Mouse (Mus musculus): ENCODE measurements around the gene Rpl11. TPM values are rescaled to one million over a fixed set of nuclear protein-coding genes. Genes with fewer than 3 reads are reported as not detected.

The Rpl11 gene
- polyA plus RNA-seq, 1 experiment from 2014 or later: 575 TPM

DNA sequence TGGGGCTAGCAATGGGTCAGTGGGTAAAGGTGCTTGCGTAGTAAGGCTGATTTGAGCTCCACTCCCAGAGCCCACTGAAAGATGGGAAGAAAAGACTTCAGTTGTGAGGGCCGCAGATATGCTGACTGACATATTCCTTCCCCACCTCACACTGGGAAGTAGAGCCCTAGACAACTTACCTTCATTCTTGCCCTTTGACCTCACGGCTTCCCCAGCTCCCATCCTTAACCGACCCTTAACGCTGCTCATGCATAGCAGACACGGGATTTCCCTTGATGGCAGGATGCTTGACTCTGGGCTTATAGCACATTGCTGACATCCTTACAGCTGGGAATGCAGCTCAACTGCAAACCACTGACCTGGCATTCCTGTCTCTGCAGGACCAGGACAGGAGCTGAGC lies 6.3 kb downstream of the Rpl11 start:
- 70% methylated on average over 6 of the region's 6 CpGs for WGBS
- Histone ChIP-seq H3K27me3 (replicated peaks; ENCODE audit: control insufficient read depth, insufficient read depth, low read length) (no peaks in the 10 kb centered on the region), H3K36me3 (ENCODE audit: control insufficient read depth, insufficient read depth, low read length) (peaks cover 55% of the 10 kb centered on the region), H3K4me1 (replicated peaks; ENCODE audit: control insufficient read depth, insufficient read depth, low read length) (peaks cover 13% of the 10 kb centered on the region), H3K4me3 (ENCODE audit: low read depth, low read length) (no peak overlapping the region), H3K9me3 (ENCODE audit: control insufficient read depth, low read length) (no peaks in the 10 kb centered on the region), H3K27ac (ENCODE audit: low read depth) (no peak overlapping the region), H3K9ac (ENCODE audit: low read length) (no peak overlapping the region), H3K4me2 (ENCODE audit: low read length) (no peak overlapping the region)
- DNase-seq (ENCODE audit: low spot score) (no peak), ATAC-seq (replicated peaks; ENCODE audit: low FRiP score, low TSS enrichment, low read depth) (0 out of 2 replicates have a peak, but pooled peaks have one; percentile 7)

DNA sequence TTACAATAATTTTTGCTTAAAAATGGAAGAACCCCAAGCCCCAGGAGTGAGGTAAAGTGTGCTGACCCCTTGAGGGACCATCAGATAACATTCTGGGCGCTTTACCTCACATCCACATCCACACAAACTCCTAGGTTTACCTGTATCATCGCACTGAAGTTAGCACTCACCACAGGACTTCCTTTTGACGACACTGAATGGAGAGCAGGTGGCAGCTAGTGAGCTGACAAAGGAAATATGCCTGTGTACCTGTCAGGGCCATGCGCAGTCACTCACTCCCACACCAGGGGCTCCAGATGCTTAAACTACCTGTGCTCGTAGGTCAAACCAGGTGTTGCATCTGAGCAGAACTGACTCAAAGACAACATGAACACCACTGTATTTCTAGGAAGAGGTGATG lies 8.1 kb downstream of the Rpl11 start:
- ATAC-seq (replicated peaks; ENCODE audit: low FRiP score, low TSS enrichment, low read depth) (no peak), DNase-seq (ENCODE audit: low spot score) (no peak)
- Histone ChIP-seq H3K4me3 (ENCODE audit: low read depth, low read length) (no peak overlapping the region), H3K27me3 (replicated peaks; ENCODE audit: control insufficient read depth, insufficient read depth, low read length) (no peaks in the 10 kb centered on the region), H3K9me3 (ENCODE audit: control insufficient read depth, low read length) (no peaks in the 10 kb centered on the region), H3K4me2 (ENCODE audit: low read length) (no peak overlapping the region), H3K27ac (ENCODE audit: low read depth) (no peak overlapping the region), H3K9ac (ENCODE audit: low read length) (no peak overlapping the region), H3K4me1 (replicated peaks; ENCODE audit: control insufficient read depth, insufficient read depth, low read length) (no peaks in the 10 kb centered on the region), H3K36me3 (ENCODE audit: control insufficient read depth, insufficient read depth, low read length) (peaks cover 37% of the 10 kb centered on the region)
- 86% methylated on average over 5 of the region's 5 CpGs for WGBS

DNA sequence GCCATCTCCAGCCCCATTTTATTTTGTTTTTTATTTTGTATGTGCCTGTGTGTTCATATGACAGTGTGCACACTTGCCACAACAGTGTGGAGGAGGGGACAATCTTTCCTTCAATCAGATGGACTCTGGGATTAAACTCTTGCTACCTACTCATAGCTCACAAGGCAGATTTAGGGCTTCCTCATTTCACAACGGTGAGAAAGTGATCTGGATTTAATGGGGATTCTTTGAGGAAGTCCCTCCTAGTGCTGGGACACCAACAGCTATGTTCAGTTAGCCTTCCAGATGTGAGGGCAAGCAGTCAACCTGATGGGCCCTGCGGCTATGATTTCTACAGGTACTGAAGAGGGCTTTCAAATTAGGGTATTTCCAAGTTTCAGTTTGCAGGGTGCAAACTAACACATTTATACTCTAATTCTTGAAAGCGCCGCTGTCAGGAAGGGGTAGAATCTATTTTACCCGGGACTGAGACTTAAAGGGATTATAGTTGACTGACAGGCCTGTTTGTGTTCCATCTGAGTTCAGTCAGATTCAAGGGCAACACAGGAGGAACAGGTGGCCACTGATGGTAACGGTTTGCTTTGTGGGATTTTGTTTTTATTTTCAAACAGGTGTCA lies 9.3 kb downstream of the Rpl11 start:
- Histone ChIP-seq H3K4me2 (ENCODE audit: low read length) (no peak overlapping the region), H3K27me3 (replicated peaks; ENCODE audit: control insufficient read depth, insufficient read depth, low read length) (no peaks in the 10 kb centered on the region), H3K9me3 (ENCODE audit: control insufficient read depth, low read length) (no peaks in the 10 kb centered on the region), H3K4me1 (replicated peaks; ENCODE audit: control insufficient read depth, insufficient read depth, low read length) (no peaks in the 10 kb centered on the region), H3K9ac (ENCODE audit: low read length) (no peak overlapping the region), H3K27ac (ENCODE audit: low read depth) (no peak overlapping the region), H3K4me3 (ENCODE audit: low read depth, low read length) (no peak overlapping the region), H3K36me3 (ENCODE audit: control insufficient read depth, insufficient read depth, low read length) (peaks cover 25% of the 10 kb centered on the region)
- DNase-seq (ENCODE audit: low spot score) (no peak), ATAC-seq (replicated peaks; ENCODE audit: low FRiP score, low TSS enrichment, low read depth) (no peak)
- 84% methylated on average over 6 of the region's 6 CpGs for WGBS

- no peak overlapping the region for H3K4me2 ChIP-seq (ENCODE audit: low read length)
- no peak overlapping the region for H3K9ac ChIP-seq (ENCODE audit: low read length)
- no peaks in the 10 kb centered on the region for H3K27me3 ChIP-seq (replicated peaks; ENCODE audit: control insufficient read depth, insufficient read depth, low read length)
- H3K4me1 ChIP-seq (replicated peaks; ENCODE audit: control insufficient read depth, insufficient read depth, low read length): no peaks in the 10 kb centered on the region
- no peak overlapping the region for H3K27ac ChIP-seq (ENCODE audit: low read depth)
- H3K4me3 ChIP-seq (ENCODE audit: low read depth, low read length): no peak overlapping the region
- H3K36me3 ChIP-seq (ENCODE audit: control insufficient read depth, insufficient read depth, low read length): no peaks in the 10 kb centered on the region
- ATAC-seq (replicated peaks; ENCODE audit: low FRiP score, low TSS enrichment, low read depth): no peak
- no peaks in the 10 kb centered on the region for H3K9me3 ChIP-seq (ENCODE audit: control insufficient read depth, low read length)
- DNase-seq (ENCODE audit: low spot score): no peak
- 76% methylated on average over 4 of the region's 4 CpGs for WGBS
Observed at GRCm38 (mm10) chr4:136035078-136035477, 18.1 kb downstream of the Rpl11 start.

GRCm38 (mm10) chr4:136033231-136033630 lies 20.0 kb downstream of the Rpl11 start:
- Histone ChIP-seq H3K4me2 (ENCODE audit: low read length) (no peak overlapping the region), H3K9ac (ENCODE audit: low read length) (no peak overlapping the region), H3K9me3 (ENCODE audit: control insufficient read depth, low read length) (no peaks in the 10 kb centered on the region), H3K36me3 (ENCODE audit: control insufficient read depth, insufficient read depth, low read length) (no peaks in the 10 kb centered on the region), H3K27ac (ENCODE audit: low read depth) (no peak overlapping the region), H3K4me3 (ENCODE audit: low read depth, low read length) (no peak overlapping the region), H3K4me1 (replicated peaks; ENCODE audit: control insufficient read depth, insufficient read depth, low read length) (no peaks in the 10 kb centered on the region), H3K27me3 (replicated peaks; ENCODE audit: control insufficient read depth, insufficient read depth, low read length) (no peaks in the 10 kb centered on the region)
- WGBS: 75% methylated on average over 1 of the region's 1 CpGs
- DNase-seq (ENCODE audit: low spot score): no peak
- no peak for ATAC-seq (replicated peaks; ENCODE audit: low FRiP score, low TSS enrichment, low read depth)

GRCm38 (mm10) chr4:136030968-136031909 lies 22.0 kb downstream of the Rpl11 start:
- Histone ChIP-seq H3K27ac (ENCODE audit: low read depth) (0 out of 2 replicates have a peak overlapping the region, but pooled peaks have one; percentile 9), H3K4me2 (ENCODE audit: low read length) (no peak overlapping the region), H3K36me3 (ENCODE audit: control insufficient read depth, insufficient read depth, low read length) (no peaks in the 10 kb centered on the region), H3K4me1 (replicated peaks; ENCODE audit: control insufficient read depth, insufficient read depth, low read length) (no peaks in the 10 kb centered on the region), H3K9me3 (ENCODE audit: control insufficient read depth, low read length) (no peaks in the 10 kb centered on the region), H3K27me3 (replicated peaks; ENCODE audit: control insufficient read depth, insufficient read depth, low read length) (no peaks in the 10 kb centered on the region), H3K4me3 (ENCODE audit: low read depth, low read length) (no peak overlapping the region), H3K9ac (ENCODE audit: low read length) (no peak overlapping the region)
- DNase-seq (ENCODE audit: low spot score): peak; percentile 59
- ATAC-seq (replicated peaks; ENCODE audit: low FRiP score, low TSS enrichment, low read depth): 0 out of 2 replicates have a peak, but pooled peaks have one; percentile 23
- 13% methylated on average over 8 of the region's 8 CpGs for WGBS

- Histone ChIP-seq H3K9me3 (ENCODE audit: control insufficient read depth, low read length) (no peaks in the 10 kb centered on the region), H3K4me3 (ENCODE audit: low read depth, low read length) (no peak overlapping the region), H3K36me3 (ENCODE audit: control insufficient read depth, insufficient read depth, low read length) (no peaks in the 10 kb centered on the region), H3K4me1 (replicated peaks; ENCODE audit: control insufficient read depth, insufficient read depth, low read length) (no peaks in the 10 kb centered on the region), H3K27me3 (replicated peaks; ENCODE audit: control insufficient read depth, insufficient read depth, low read length) (no peaks in the 10 kb centered on the region), H3K4me2 (ENCODE audit: low read length) (no peak overlapping the region), H3K9ac (ENCODE audit: low read length) (no peak overlapping the region), H3K27ac (ENCODE audit: low read depth) (no peak overlapping the region)
- ATAC-seq (replicated peaks; ENCODE audit: low FRiP score, low TSS enrichment, low read depth) (no peak), DNase-seq (ENCODE audit: low spot score) (no peak)
- WGBS: 81% methylated on average over 5 of the region's 5 CpGs
Observed at GRCm38 (mm10) chr4:136028689-136029088, 24.5 kb downstream of the Rpl11 start.

DNA sequence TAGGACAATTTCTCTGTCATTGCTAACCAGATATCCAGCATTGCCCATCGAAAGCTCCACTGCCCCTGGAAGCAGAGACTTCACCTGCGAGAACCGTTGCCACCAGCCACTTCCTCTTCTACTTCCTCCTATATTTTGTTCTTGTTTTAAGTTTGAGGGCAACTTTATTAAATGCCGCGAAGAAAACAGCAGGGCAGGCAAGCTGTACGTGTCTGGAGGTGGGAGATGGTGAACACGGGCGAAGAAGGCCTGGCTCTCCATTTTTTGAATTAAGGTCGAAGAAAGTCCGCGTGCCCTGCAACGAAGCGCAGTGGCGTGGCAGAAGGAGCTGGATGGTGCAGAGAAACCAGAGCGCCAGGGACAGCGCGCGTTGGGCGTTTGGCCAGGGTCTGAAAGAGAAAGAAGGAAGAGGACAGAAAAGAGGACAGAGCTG lies 25.1 kb downstream of the Rpl11 start:
- no peak overlapping the region for H3K4me3 ChIP-seq (ENCODE audit: low read depth, low read length)
- no peaks in the 10 kb centered on the region for H3K27me3 ChIP-seq (replicated peaks; ENCODE audit: control insufficient read depth, insufficient read depth, low read length)
- ATAC-seq (replicated peaks; ENCODE audit: low FRiP score, low TSS enrichment, low read depth) (no peak), DNase-seq (ENCODE audit: low spot score) (no peak)
- H3K4me1 ChIP-seq (replicated peaks; ENCODE audit: control insufficient read depth, insufficient read depth, low read length): no peaks in the 10 kb centered on the region
- H3K9me3 ChIP-seq (ENCODE audit: control insufficient read depth, low read length): no peaks in the 10 kb centered on the region
- H3K27ac ChIP-seq (ENCODE audit: low read depth): no peak overlapping the region
- 88% methylated on average over 19 of the region's 19 CpGs for WGBS
- H3K4me2 ChIP-seq (ENCODE audit: low read length): no peak overlapping the region
- H3K9ac ChIP-seq (ENCODE audit: low read length): no peak overlapping the region
- no peaks in the 10 kb centered on the region for H3K36me3 ChIP-seq (ENCODE audit: control insufficient read depth, insufficient read depth, low read length)

All from intestine, embryonic 14.5 days (tissue).